8 mouse cellular contexts compared by ENCODE assay signal in genomic region chr3:94533968-94534367, GRCm38 (mm10). TPM values are rescaled to one million over a fixed set of nuclear protein-coding genes. Genes with fewer than 3 reads are reported as not detected.
DNase-seq lines count a peak whose midpoint lies in the region; TF ChIP-seq lines count a peak whose summit lies in the region.

No protein-coding gene starts in this region.

- DNase-seq in gastrocnemius, adult 2 months, result peak; percentile 40
- DNase-seq in gastrocnemius, adult 8-10 months (ENCODE audit: low spot score in 2 of 2), result no peak
- DNase-seq in right cerebral cortex, adult 2 months (ENCODE audit: low spot score in 2 of 2), result peak; percentile 22 to 35
- no peak for DNase-seq in right cerebral cortex, postnatal 14 days
- peak; percentile 13 for DNase-seq in cerebellum, adult 11-12 months
- peak; percentile 18 to 21 for DNase-seq in heart, postnatal 36 days
- DNase-seq in naive thymus-derived CD4-positive, alpha-beta T cell, adult 2 months (ENCODE audit: low read depth), result peak; percentile 30
- DNase-seq in right cerebral cortex, postnatal 36 days (ENCODE audit: low spot score in 2 of 2), result no peak

- TF ChIP-seq CTCF in gastrocnemius, adult 2 months (IDR thresholded peaks at IDR 0.05), result peak; percentile 77

- intact Hi-C loops in gastrocnemius, adult 2 months (cut with DNase I), result loop anchor here (10.0 kb wide), 1 partner anchor 51 kb away; the partner anchor contains the start of gene Snx27
- intact Hi-C loops in heart, postnatal 36 days (cut with DNase I), result loop anchor here (2.0 kb wide), 1 partner anchor 69 kb away; no protein-coding TSS in a partner anchor

- peak overlapping the region; percentile 48; the same call in 1 of the 2 replicates for H3K27ac ChIP-seq in gastrocnemius, adult 2 months

- no peak overlapping the region for H3K4me3 ChIP-seq in gastrocnemius, adult 2 months

RNA-seq across cellular contexts. Expression of gene Snx27, which starts 48.5 kb away (rescaled TPM):
- total RNA-seq in gastrocnemius, adult 2 months (2021), result 10 to 100 TPM; 35.7 to 37.1 TPM
- total RNA-seq in gastrocnemius, adult 8-10 months (2022), result 10 to 100 TPM; 33.6 to 45.8 (median 36.6) TPM
- 10 to 100 TPM; 27.8 to 28.8 TPM for total RNA-seq in heart, postnatal 36 days (2021)

RNA-seq across cellular contexts. Expression of gene Riiad1, which starts 53.8 kb away (rescaled TPM):
- 10 to 100 TPM; 11.2 to 11.4 TPM for total RNA-seq in gastrocnemius, adult 2 months (2021)
- total RNA-seq in gastrocnemius, adult 8-10 months (2022), result 10 to 100 TPM; 10.6 to 11.8 (median 11.3) TPM
- 1 to 10 TPM in 1 of 2 experiments, under 1 TPM in 1; 0.46 to 1.2 TPM for total RNA-seq in heart, postnatal 36 days (2021)

RNA-seq across cellular contexts. Expression of gene Celf3, which starts 55.9 kb away (rescaled TPM):
- total RNA-seq in gastrocnemius, adult 2 months (2021), result not detected
- not detected for total RNA-seq in gastrocnemius, adult 8-10 months (2022)
- total RNA-seq in heart, postnatal 36 days (2021), result under 1 TPM in 1 of 2 experiments, not detected in 1; 0.19 TPM

Comparison
In these comparisons a context has a peak if more than half of its experiments do, and no peak if none do; other contexts are left out.
1. DNase-seq: peak in gastrocnemius, adult 2 months (single experiment), right cerebral cortex, adult 2 months (2 of 2), cerebellum, adult 11-12 months (single experiment), heart, postnatal 36 days (2 of 2) and naive thymus-derived CD4-positive, alpha-beta T cell, adult 2 months (single experiment); none in gastrocnemius, adult 8-10 months (0 of 2), right cerebral cortex, postnatal 14 days (single experiment) and right cerebral cortex, postnatal 36 days (0 of 2).
2. RNA of gene Riiad1, which starts 53.8 kb away (total RNA-seq): 11.2 to 11.4 TPM in gastrocnemius, adult 2 months and 10.6 to 11.8 TPM in gastrocnemius, adult 8-10 months; 0.46 to 1.2 TPM in heart, postnatal 36 days; every median in the first group is over 4 times any median in the second.